Mouse (Mus musculus): ENCODE measurements around the gene Fads2. TPM values are rescaled to one million over a fixed set of nuclear protein-coding genes. Genes with fewer than 3 reads are reported as not detected.

The Fads2 gene
- polyA plus RNA-seq, 1 experiment from 2014 or later, result 207 TPM

- Histone ChIP-seq H3K4me3 (peak overlapping the region; percentile 87; the same call in 1 of the 2 replicates), H3K36me3 (peaks cover 83% of the 10 kb centered on the region), H3K4me1 (peaks cover 59% of the 10 kb centered on the region), H3K27me3 (ENCODE audit: low read depth, poor library complexity, severe bottlenecking) (no peaks in the 10 kb centered on the region), H3K27ac (replicated peaks) (no peak overlapping the region), H3K9me3 (replicated peaks) (no peaks in the 10 kb centered on the region)
- DNase-seq (ENCODE audit: low spot score), result no peak
- 89% methylated on average over 2 of the region's 2 CpGs for WGBS
These were observed 5.1 kb downstream of the Fads2 start for GRCm38 (mm10) chr19:10096371-10096876.

- no peak overlapping the region for H3K4me3 ChIP-seq
- H3K36me3 ChIP-seq, result peaks cover 99% of the 10 kb centered on the region
- DNase-seq (ENCODE audit: low spot score), result no peak
- peaks cover 54% of the 10 kb centered on the region for H3K4me1 ChIP-seq
- no peaks in the 10 kb centered on the region for H3K27me3 ChIP-seq (ENCODE audit: low read depth, poor library complexity, severe bottlenecking)
- 92% methylated on average over 4 of the region's 4 CpGs for WGBS
- no peaks in the 10 kb centered on the region for H3K9me3 ChIP-seq (replicated peaks)
- peak overlapping the region; percentile 38; the same call in 1 of the 2 replicates for H3K27ac ChIP-seq (replicated peaks)
These were observed 6.9 kb downstream of the Fads2 start for GRCm38 (mm10) chr19:10094695-10095094.

GRCm38 (mm10) chr19:10093829-10094228 is 7.7 kb downstream of the Fads2 start:
- Histone ChIP-seq H3K27ac (replicated peaks) (no peak overlapping the region), H3K27me3 (ENCODE audit: low read depth, poor library complexity, severe bottlenecking) (no peaks in the 10 kb centered on the region), H3K9me3 (replicated peaks) (no peaks in the 10 kb centered on the region), H3K4me1 (peaks cover 45% of the 10 kb centered on the region), H3K36me3 (peaks cover 99% of the 10 kb centered on the region), H3K4me3 (no peak overlapping the region)
- no peak for DNase-seq (ENCODE audit: low spot score)
- WGBS, result 88% methylated on average over 4 of the region's 4 CpGs

- no peak for DNase-seq (ENCODE audit: low spot score)
- no peaks in the 10 kb centered on the region for H3K9me3 ChIP-seq (replicated peaks)
- no peak overlapping the region for H3K4me3 ChIP-seq
- H3K27me3 ChIP-seq (ENCODE audit: low read depth, poor library complexity, severe bottlenecking), result no peaks in the 10 kb centered on the region
- 92% methylated on average over 4 of the region's 4 CpGs for WGBS
- peaks cover 100% of the 10 kb centered on the region for H3K36me3 ChIP-seq
- no peaks in the 10 kb centered on the region for H3K4me1 ChIP-seq
- H3K27ac ChIP-seq (replicated peaks), result no peak overlapping the region
These were observed 14.6 kb downstream of the Fads2 start for GRCm38 (mm10) chr19:10086976-10087375.

GRCm38 (mm10) chr19:10085454-10085853 is 16.1 kb downstream of the Fads2 start:
- DNase-seq (ENCODE audit: low spot score), result no peak
- H3K36me3 ChIP-seq, result peaks cover 100% of the 10 kb centered on the region
- no peak overlapping the region for H3K4me3 ChIP-seq
- H3K9me3 ChIP-seq (replicated peaks), result no peaks in the 10 kb centered on the region
- H3K27me3 ChIP-seq (ENCODE audit: low read depth, poor library complexity, severe bottlenecking), result no peaks in the 10 kb centered on the region
- 79% methylated on average over 9 of the region's 9 CpGs for WGBS
- no peak overlapping the region for H3K27ac ChIP-seq (replicated peaks)
- H3K4me1 ChIP-seq, result no peaks in the 10 kb centered on the region

- peaks cover 100% of the 10 kb centered on the region for H3K36me3 ChIP-seq
- no peaks in the 10 kb centered on the region for H3K27me3 ChIP-seq (ENCODE audit: low read depth, poor library complexity, severe bottlenecking)
- 92% methylated on average over 3 of the region's 3 CpGs for WGBS
- H3K9me3 ChIP-seq (replicated peaks), result no peaks in the 10 kb centered on the region; the same call in 1 of the 2 replicates
- H3K4me1 ChIP-seq, result no peaks in the 10 kb centered on the region
- no peak overlapping the region for H3K27ac ChIP-seq (replicated peaks)
- no peak for DNase-seq (ENCODE audit: low spot score)
- H3K4me3 ChIP-seq, result no peak overlapping the region
These were observed 19.4 kb downstream of the Fads2 start for GRCm38 (mm10) chr19:10082105-10082504.

GRCm38 (mm10) chr19:10080384-10080783 is 21.2 kb downstream of the Fads2 start:
- 95% methylated on average over 7 of the region's 7 CpGs for WGBS

GRCm38 (mm10) chr19:10078392-10078791 is 23.2 kb downstream of the Fads2 start:
- Histone ChIP-seq H3K36me3 (peaks cover 100% of the 10 kb centered on the region), H3K4me1 (no peaks in the 10 kb centered on the region), H3K27me3 (ENCODE audit: low read depth, poor library complexity, severe bottlenecking) (no peaks in the 10 kb centered on the region), H3K9me3 (replicated peaks) (no peaks in the 10 kb centered on the region; the same call in 1 of the 2 replicates), H3K4me3 (no peak overlapping the region), H3K27ac (replicated peaks) (no peak overlapping the region)
- 90% methylated on average over 6 of the region's 6 CpGs for WGBS
- DNase-seq (ENCODE audit: low spot score), result no peak

More at GRCm38 (mm10) chr19:10080384-10080783, 21.2 kb downstream of the Fads2 start:
- H3K4me3 ChIP-seq, result no peak overlapping the region
- H3K27ac ChIP-seq (replicated peaks), result no peak overlapping the region
- no peaks in the 10 kb centered on the region for H3K4me1 ChIP-seq
- H3K9me3 ChIP-seq (replicated peaks), result no peaks in the 10 kb centered on the region; the same call in 1 of the 2 replicates
- H3K36me3 ChIP-seq, result peaks cover 100% of the 10 kb centered on the region
- H3K27me3 ChIP-seq (ENCODE audit: low read depth, poor library complexity, severe bottlenecking), result no peaks in the 10 kb centered on the region
- no peak for DNase-seq (ENCODE audit: low spot score)

- Histone ChIP-seq H3K36me3 (peaks cover 100% of the 10 kb centered on the region), H3K4me1 (no peaks in the 10 kb centered on the region), H3K27ac (replicated peaks) (no peak overlapping the region), H3K27me3 (ENCODE audit: low read depth, poor library complexity, severe bottlenecking) (no peaks in the 10 kb centered on the region), H3K9me3 (replicated peaks) (no peaks in the 10 kb centered on the region; the same call in 1 of the 2 replicates), H3K4me3 (no peak overlapping the region)
- WGBS, result 97% methylated on average over 5 of the region's 5 CpGs
- DNase-seq (ENCODE audit: low spot score), result no peak
These were observed 28.4 kb downstream of the Fads2 start for GRCm38 (mm10) chr19:10073145-10073544.

GRCm38 (mm10) chr19:10071892-10072291 is 29.7 kb downstream of the Fads2 start:
- no peak overlapping the region for H3K27ac ChIP-seq (replicated peaks)
- no peaks in the 10 kb centered on the region for H3K27me3 ChIP-seq (ENCODE audit: low read depth, poor library complexity, severe bottlenecking)
- H3K4me3 ChIP-seq, result no peak overlapping the region
- peaks cover 100% of the 10 kb centered on the region for H3K36me3 ChIP-seq
- WGBS, result 86% methylated on average over 4 of the region's 4 CpGs
- H3K4me1 ChIP-seq, result no peaks in the 10 kb centered on the region
- DNase-seq (ENCODE audit: low spot score), result no peak
- H3K9me3 ChIP-seq (replicated peaks), result no peaks in the 10 kb centered on the region

- WGBS, result 87% methylated on average over 5 of the region's 5 CpGs
- no peaks in the 10 kb centered on the region for H3K4me1 ChIP-seq
These were observed 30.4 kb downstream of the Fads2 start for GRCm38 (mm10) chr19:10071166-10071565.

GRCm38 (mm10) chr19:10070186-10070980 is 31.2 kb downstream of the Fads2 start:
- 95% methylated on average over 8 of the region's 8 CpGs for WGBS
- H3K36me3 ChIP-seq, result peaks cover 100% of the 10 kb centered on the region
- no peaks in the 10 kb centered on the region for H3K27me3 ChIP-seq (ENCODE audit: low read depth, poor library complexity, severe bottlenecking)
- H3K4me3 ChIP-seq, result no peak overlapping the region
- H3K9me3 ChIP-seq (replicated peaks), result no peaks in the 10 kb centered on the region
- H3K4me1 ChIP-seq, result no peaks in the 10 kb centered on the region
- no peak for DNase-seq (ENCODE audit: low spot score)
- H3K27ac ChIP-seq (replicated peaks), result no peak overlapping the region

More at GRCm38 (mm10) chr19:10071166-10071565, 30.4 kb downstream of the Fads2 start:
- DNase-seq (ENCODE audit: low spot score), result no peak
- Histone ChIP-seq H3K9me3 (replicated peaks) (no peaks in the 10 kb centered on the region), H3K27me3 (ENCODE audit: low read depth, poor library complexity, severe bottlenecking) (no peaks in the 10 kb centered on the region), H3K4me3 (no peak overlapping the region), H3K27ac (replicated peaks) (no peak overlapping the region), H3K36me3 (peaks cover 100% of the 10 kb centered on the region)

GRCm38 (mm10) chr19:10067701-10068100 is 33.8 kb downstream of the Fads2 start:
- no peaks in the 10 kb centered on the region for H3K9me3 ChIP-seq (replicated peaks)
- no peaks in the 10 kb centered on the region for H3K4me1 ChIP-seq
- no peak for DNase-seq (ENCODE audit: low spot score)
- H3K36me3 ChIP-seq, result peaks cover 100% of the 10 kb centered on the region
- H3K27ac ChIP-seq (replicated peaks), result no peak overlapping the region
- no peak overlapping the region for H3K4me3 ChIP-seq
- 95% methylated on average over 7 of the region's 7 CpGs for WGBS
- no peaks in the 10 kb centered on the region for H3K27me3 ChIP-seq (ENCODE audit: low read depth, poor library complexity, severe bottlenecking)

Measured in midbrain, embryonic 10.5 days (tissue).